Mouse (Mus musculus) liver, adult 2 months (tissue): Measurements from ENCODE around the gene Atp6v1g1. TPM values are rescaled to one million over a fixed set of nuclear protein-coding genes. Genes with fewer than 3 reads are reported as not detected.

Experiments used
- DNase-seq: peaks from one replicate; pipeline ENCODE4 v3.0.0-alpha.2; 2011; ENCODE audit warnings: low read depth, low spot score; ENCODE audit errors: extremely low read depth
- H3K27ac ChIP-seq: fragments of 200-500 bp; replicated peaks from 2 replicates; pipeline ENCODE4 v1.5.1; 2012; ENCODE audit warnings: low read depth, mild to moderate bottlenecking, control low read depth, inconsistent platforms, low read length; ENCODE audit not compliant: insufficient read depth
- H3K27me3 ChIP-seq: fragments of 200-500 bp; 2 replicates; pipeline ENCODE4 v1.6.1; 2012; ENCODE audit warnings: mild to moderate bottlenecking, moderate library complexity, low read length, inconsistent platforms; ENCODE audit not compliant: control insufficient read depth, insufficient read depth
- H3K36me3 ChIP-seq: fragments of 200-500 bp; 2 replicates; pipeline ENCODE4 v1.6.1; 2012; ENCODE audit warnings: low read length, inconsistent platforms; ENCODE audit not compliant: control insufficient read depth, insufficient read depth
- H3K4me1 ChIP-seq: fragments of 200-500 bp; 2 replicates; pipeline ENCODE4 v1.6.1; 2011; ENCODE audit warnings: low read length; ENCODE audit not compliant: control insufficient read depth, insufficient read depth
- H3K4me3 ChIP-seq: fragments of 200-500 bp; 2 replicates; pipeline ENCODE4 v1.5.1; 2011; ENCODE audit warnings: low read depth, mild to moderate bottlenecking, control low read depth, low read length, moderate library complexity; ENCODE audit not compliant: insufficient read depth
- H3K79me2 ChIP-seq: fragments of 200-500 bp; 2 replicates; pipeline ENCODE4 v1.6.1; 2012; ENCODE audit warnings: inconsistent platforms, mild to moderate bottlenecking, low read length, moderate library complexity; ENCODE audit not compliant: control insufficient read depth, insufficient read depth
- H3K9ac ChIP-seq: fragments of 200-500 bp; 2 replicates; pipeline ENCODE4 v1.6.1; 2012; ENCODE audit warnings: low read depth, mild to moderate bottlenecking, control low read depth, inconsistent platforms, low read length
- CTCF ChIP-seq: fragments of 200-500 bp; IDR thresholded peaks from 2 replicates; pipeline ENCODE4 v1.5.1; 2011; ENCODE audit warnings: low read depth, low read length, control low read depth
- POLR2A ChIP-seq: fragments of 200-500 bp; IDR thresholded peaks from 2 replicates; pipeline ENCODE4 v1.6.1; 2011; ENCODE audit warnings: low read length, control low read depth; ENCODE audit not compliant: insufficient read depth; ENCODE audit errors: extremely low read depth
- WGBS: fragments of 180-500 bp; shearing (Covaris S2); methylation state at CpG from one replicate; pipeline ENCODE4 v1.1.7; 2018; 5-methylcytosine and 5-hydroxymethylcytosine counted together
- polyA plus RNA-seq: library from polyadenylated mRNA; depleted of rRNA; stranded (reverse); fragments of >200 nt; gene quantifications from 2 replicates; pipeline ENCODE4 v1.2.3, GENCODE M21; 2012
- total RNA-seq: library from RNA; depleted of rRNA; stranded (reverse); fragments of >200 nt; gene quantifications from 2 replicates; pipeline ENCODE4 v1.2.3, GENCODE M21; 2014

Gene Atp6v1g1
- total and polyA plus RNA-seq, 2 experiments = 31.6 to 79.7 TPM

- Histone ChIP-seq H3K27me3 (no peaks in the 10 kb centered on the region), H3K9ac (no peak overlapping the region), H3K4me1 (peaks cover 17% of the 10 kb centered on the region), H3K79me2 (peaks cover 12% of the 10 kb centered on the region; the same call in 1 of the 2 replicates), H3K36me3 (no peaks in the 10 kb centered on the region), H3K27ac (no peak overlapping the region), H3K4me3 (no peak overlapping the region)
- TF ChIP-seq CTCF (no peak), POLR2A (no peak)
- no peak for DNase-seq
- WGBS = 79% methylated on average over 2 of the region's 2 CpGs
Observed at GRCm38 (mm10) chr4:63542209-63542608, 2.4 kb upstream of the Atp6v1g1 start.

DNA sequence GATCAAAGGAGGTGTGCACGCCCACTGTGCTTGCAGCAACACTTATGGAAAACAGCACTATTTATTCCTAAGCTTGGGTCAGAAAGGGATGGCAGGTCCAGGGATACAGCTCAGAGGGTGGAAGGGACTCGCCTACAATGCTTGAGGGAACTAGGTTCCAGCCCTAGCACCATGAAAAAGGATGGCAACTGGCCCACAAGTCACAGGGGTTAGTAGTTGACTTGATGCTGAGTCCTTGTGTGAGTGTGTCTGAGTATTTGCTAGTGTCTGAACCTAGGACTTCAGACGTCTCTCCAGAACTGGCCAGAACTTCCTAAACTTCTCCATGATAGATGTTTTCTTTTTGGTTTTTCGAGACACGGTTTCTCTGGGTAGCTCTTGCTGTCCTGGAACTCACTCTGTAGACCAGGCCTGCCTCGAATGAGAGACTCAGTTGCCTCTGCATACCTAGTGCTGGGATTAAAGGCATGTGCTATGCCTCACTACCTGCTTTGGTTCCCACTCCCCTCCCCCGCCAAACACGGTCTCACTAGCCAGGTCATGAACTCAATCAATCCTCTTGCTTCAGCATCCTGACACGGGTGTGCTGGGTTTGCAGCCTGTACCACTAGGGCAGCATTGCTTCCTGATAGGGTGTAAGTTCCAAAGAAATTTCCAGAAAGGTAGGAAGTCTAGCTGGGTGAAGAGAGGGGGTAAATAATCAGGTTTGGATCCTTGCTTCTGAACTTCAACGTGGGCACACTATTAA, 652 bp upstream of the Atp6v1g1 start:
- Histone ChIP-seq H3K79me2 (peaks cover 12% of the 10 kb centered on the region; the same call in 1 of the 2 replicates), H3K36me3 (peaks cover 6% of the 10 kb centered on the region), H3K4me1 (peaks cover 20% of the 10 kb centered on the region), H3K9ac (no peak overlapping the region), H3K27me3 (no peaks in the 10 kb centered on the region), H3K27ac (peak overlapping the region; percentile 2; the same call in 1 of the 2 replicates), H3K4me3 (no peak overlapping the region)
- DNase-seq = no peak
- TF ChIP-seq POLR2A (no peak), CTCF (no peak)
- WGBS = 56% methylated on average over 10 of the region's 10 CpGs

GRCm38 (mm10) chr4:63545231-63545958, 823 bp downstream of the Atp6v1g1 start:
- 3% methylated on average over 26 of the region's 26 CpGs for WGBS
- peaks cover 15% of the 10 kb centered on the region for H3K36me3 ChIP-seq
- TF ChIP-seq POLR2A = no peak
- TF ChIP-seq CTCF = no peak
- H3K27ac ChIP-seq = peak overlapping the region; percentile 88
- H3K79me2 ChIP-seq = peaks cover 12% of the 10 kb centered on the region; the same call in 1 of the 2 replicates
- H3K4me1 ChIP-seq = peaks cover 20% of the 10 kb centered on the region
- peak; percentile 37 for DNase-seq
- H3K9ac ChIP-seq = peak overlapping the region; percentile 95
- peak overlapping the region; percentile 98 for H3K4me3 ChIP-seq
- no peaks in the 10 kb centered on the region for H3K27me3 ChIP-seq

DNA sequence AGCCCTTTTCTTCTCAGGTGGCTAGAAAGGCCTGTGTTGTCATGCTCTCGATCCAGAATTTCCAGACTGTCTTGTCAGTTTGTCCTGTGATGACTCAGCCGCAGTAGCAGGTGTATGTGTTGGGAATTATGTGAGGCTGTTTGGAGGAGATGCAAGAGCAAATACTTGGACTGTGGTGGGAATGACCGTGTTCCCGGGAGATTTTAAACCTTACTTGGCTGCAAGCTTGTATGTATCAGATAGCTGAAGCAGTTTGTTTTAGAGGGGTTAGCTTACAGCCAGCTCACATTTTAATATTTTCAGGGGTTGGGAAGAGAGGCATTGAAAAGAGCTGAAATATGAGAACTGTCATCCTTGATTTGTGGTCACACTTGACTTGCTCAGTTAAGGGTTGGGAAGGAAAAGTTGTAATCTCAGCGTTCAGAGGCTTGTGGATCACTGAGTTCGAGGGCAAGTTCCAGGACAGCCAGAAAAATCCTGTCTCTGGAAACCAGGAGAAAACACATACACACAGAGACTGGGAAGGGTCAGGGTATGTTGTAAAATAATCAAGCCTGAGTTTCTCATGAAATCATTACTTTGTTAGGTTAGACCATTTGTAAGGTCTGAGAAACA, 2.0 kb downstream of the Atp6v1g1 start:
- DNase-seq = no peak

GRCm38 (mm10) chr4:63547799-63548198, 3.2 kb downstream of the Atp6v1g1 start:
- Histone ChIP-seq H3K27ac (no peak overlapping the region), H3K4me1 (peaks cover 21% of the 10 kb centered on the region), H3K4me3 (no peak overlapping the region), H3K36me3 (peaks cover 38% of the 10 kb centered on the region), H3K79me2 (peaks cover 12% of the 10 kb centered on the region; the same call in 1 of the 2 replicates), H3K27me3 (no peaks in the 10 kb centered on the region), H3K9ac (no peak overlapping the region)
- TF ChIP-seq POLR2A (no peak), CTCF (no peak)
- peak; percentile 91 for DNase-seq
- WGBS = 4% methylated on average over 1 of the region's 1 CpGs

More for the DNA sequence above, 2.0 kb downstream of the Atp6v1g1 start:
- Histone ChIP-seq H3K27ac (no peak overlapping the region), H3K79me2 (peaks cover 12% of the 10 kb centered on the region; the same call in 1 of the 2 replicates), H3K4me3 (no peak overlapping the region), H3K4me1 (peaks cover 20% of the 10 kb centered on the region), H3K9ac (no peak overlapping the region), H3K27me3 (no peaks in the 10 kb centered on the region), H3K36me3 (peaks cover 25% of the 10 kb centered on the region)
- TF ChIP-seq POLR2A (no peak), CTCF (no peak)
- 38% methylated on average over 6 of the region's 6 CpGs for whole genome bisulfite sequencing
